Mouse (Mus musculus) kidney, postnatal 4 days (tissue): ENCODE data around the gene Tspan10.

Experiments
- DNase-seq, 2 experiments: peaks; one replicate each; pipeline ENCODE4 v3.0.0; 2021; ENCODE audit warnings: mixed read lengths in 2 of 2

Gene Tspan10

DNA sequence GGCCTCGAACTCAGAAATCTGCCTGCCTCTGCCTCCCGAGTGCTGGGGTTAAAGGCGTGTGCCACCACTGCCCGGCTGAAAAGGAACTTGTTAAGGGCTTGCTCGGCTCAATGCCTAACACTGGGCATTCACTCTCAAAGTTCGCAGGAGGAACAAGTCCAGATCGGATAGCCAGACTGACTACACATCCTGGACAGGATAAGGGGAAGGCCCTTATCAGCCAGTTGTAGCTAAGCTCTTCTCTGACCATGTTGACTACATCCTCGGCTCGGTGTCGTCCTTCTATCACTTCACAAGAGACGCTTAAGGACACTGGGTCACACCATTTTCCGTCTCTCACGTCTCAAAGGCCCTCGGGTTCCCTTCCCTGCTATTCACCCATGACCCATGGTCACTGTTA lies 14.9 kb downstream of the Tspan10 start:
- no peak for DNase-seq

DNA sequence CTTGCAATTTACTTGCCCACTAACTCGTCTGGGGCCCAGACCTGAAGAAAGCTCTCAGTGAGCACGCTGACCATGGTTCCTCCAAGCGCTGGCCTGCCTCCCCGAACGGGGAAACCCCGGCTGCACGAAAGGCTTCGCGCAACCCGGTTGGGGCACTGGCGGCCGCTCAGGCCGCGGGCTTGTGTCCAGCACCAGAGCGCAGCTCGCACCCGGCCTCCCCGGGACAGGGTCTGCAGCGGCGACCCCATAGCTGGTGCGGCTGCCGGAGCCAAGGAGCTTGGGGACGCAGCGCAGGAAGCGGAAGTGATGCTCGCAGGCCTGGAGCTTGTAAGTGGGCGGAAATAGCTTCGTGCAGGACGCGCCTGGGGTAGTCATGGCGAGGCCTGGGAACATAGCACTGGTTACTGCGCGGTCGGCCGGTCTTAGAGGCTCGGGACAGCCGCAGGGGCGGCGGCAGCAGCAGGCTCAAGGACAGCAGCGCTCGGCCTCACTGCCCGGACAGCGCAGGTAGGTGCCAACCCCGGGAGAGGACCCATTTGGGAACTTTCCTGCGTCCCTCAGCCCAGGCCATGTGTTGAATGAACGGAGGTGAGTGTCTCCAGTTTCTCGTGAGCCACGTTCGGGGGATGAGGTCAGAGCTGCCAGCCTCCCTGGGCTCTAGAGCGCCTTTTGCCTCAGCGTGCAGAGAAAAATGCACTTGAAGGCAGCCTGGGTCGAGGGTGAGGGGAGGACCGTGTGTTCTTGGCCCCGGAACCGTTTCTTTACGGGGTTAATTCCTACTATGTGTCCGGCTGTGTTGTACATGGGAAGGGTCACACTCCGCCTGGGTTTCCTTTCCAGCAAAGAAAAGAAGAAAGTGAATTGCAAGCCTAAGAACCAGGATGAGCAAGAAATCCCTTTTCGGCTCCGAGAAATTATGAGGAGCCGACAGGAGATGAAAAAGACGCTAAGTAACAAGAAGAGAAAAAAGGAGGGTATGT lies 15.6 kb downstream of the Tspan10 start, which contains the start of the genes Oxld1 and Ccdc137:
Oxld1 (minus strand) TSS at position 297 of the 980 bp plus-strand sequence.
Ccdc137 (plus strand) TSS at position 344 of the 980 bp plus-strand sequence.
- DNase-seq, result peak; percentile 85 to 90

DNA sequence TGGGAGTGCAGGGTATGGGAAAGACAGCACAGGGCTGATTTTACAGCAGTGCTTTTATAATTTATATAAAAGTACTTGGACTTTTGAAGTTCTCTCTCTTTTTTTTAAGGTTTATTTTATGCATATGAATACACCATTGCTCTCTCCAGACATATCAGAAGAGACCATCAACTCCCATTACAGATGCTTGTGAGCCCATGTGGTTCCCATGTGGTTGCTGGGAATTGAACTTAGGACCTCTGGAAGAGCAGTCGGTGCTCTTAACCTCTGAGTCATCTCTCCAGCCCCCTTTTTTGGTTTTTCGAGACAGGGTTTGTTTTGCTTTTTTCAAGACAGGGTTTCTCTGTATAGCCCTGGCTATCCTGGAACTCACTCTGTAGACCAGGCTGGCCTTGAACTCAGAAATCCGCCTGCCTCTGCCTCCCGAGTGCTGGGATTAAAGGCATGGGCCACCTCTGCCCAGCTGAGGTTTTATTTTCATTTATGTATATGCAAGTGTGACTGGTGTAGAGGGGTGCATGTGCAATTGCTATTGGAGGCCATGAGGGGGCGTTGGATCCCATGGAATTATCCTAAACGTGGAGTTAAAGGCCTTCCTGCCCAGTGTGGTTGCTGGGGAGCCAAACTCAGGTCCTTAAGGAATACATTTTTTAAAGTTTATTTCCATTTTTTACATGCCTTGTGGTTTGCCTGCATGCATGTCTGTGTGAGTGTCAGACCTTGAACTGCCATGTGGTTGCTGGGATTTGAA lies 16.6 kb downstream of the Tspan10 start:
- DNase-seq, result peak in 1 of 2 experiments; percentile 24

DNA sequence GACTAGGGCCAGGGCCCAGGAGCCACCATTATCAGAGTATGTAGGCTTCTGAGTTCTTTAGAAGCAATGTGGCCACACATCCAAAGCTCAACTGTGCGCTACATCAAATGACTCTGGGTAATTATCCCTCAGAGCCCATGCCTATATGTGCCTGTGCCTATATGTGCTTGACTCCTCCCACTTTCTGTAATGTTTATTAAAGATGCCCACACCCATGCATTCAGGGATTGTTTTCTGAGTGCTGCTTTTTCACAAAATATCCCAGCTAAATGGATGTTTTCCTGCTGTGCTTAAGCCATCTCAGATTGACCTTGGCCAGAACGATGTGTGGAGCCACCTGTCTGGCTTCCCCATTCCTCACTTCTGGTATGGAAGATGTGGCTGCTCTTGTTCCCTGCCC lies 21.1 kb downstream of the Tspan10 start:
- no peak for DNase-seq

DNA sequence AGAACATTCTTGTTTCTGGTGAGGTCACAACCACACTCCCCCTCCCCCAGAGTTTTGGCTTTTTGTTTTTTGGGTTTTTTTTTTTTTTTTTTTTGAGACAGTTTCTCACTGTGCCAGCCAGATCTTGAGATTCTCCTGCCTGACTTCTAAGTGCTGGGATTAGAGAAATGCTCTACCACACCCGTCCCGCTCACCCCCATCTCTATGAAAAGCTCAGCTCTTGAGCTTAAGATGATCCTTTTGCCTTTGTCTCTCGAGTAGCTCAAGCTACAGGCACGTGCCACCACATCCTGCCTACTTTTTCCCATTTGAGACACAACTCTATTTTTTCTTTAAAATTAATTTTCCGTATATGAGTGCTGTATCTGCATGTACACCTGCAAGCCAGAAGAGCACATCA lies 21.9 kb downstream of the Tspan10 start:
- no peak for DNase-seq

DNA sequence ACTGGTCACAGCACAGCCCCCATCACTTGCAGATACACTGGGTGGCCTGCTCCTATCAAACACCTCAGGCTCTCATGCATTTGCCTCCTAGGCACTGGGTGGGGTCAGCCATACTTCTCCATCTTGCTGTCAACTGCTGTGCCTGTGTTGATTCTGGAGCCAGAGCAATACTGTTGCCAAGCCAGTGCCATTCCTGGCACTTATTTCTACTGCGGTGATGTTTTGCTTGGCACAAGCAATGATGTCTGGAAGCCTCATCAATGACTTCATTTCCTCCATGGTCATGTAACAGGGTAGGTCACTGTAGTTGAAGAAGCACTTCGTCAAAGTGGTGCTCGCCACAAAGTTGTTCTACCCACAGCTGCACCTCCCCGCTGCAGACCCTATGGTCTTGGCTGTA lies 23.1 kb downstream of the Tspan10 start:
- no peak for DNase-seq

DNA sequence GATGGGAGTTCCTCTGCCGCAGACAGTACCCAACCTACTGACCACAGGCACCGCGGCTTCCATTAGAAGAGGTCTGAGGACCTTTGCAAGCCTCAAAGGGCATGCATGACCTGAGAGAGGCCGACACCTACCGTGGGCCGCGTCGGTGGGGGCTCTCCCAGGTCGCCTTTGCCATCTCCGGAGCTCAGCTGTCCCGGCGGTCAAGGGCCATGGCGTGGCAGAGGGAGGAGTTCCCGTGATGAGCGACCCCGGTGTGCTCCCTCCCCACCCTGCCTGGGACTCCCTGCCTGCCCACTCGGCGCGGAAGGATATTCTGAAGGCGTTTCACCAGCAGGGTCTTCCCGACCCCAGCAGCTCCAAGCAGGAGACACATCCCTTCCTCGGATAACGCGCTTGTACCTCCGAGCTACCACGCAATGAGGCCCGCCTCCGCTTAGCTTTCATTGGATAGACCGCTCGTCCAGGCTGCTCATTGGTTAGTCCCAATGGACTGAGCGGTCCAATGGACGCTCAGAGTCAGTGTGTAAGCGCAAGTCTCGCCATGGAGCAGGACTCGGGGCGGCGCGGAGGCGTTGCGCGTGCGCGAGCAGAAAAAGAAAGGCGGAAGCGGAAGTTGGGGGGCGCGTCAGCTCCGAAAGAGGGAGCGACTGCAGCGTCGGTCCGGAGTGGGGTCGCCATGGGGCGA lies 24.7 kb downstream of the Tspan10 start, which contains the start of gene Arl16:
Arl16 (minus strand) TSS at position 557 of the 685 bp plus-strand sequence.
- peak; percentile 95 to 97 for DNase-seq

DNA sequence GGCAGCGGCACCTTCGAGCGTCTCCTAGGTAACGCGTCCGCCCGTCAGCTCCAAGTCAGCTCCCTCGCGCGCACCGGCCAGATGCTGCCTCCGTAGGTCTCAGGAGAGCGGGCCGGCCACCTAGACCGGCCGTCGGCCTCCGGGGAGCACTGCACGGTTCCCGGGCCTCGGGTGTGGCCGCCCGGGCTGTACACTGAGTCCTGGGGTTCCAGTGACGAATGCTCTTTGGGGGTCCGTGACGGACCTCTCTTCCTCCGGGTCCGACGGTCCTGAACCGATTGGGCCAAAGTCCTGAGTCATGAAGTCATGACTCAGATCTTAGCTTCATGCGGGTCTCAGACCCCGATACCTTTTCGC lies 25.3 kb downstream of the Tspan10 start:
- DNase-seq, result no peak

DNA sequence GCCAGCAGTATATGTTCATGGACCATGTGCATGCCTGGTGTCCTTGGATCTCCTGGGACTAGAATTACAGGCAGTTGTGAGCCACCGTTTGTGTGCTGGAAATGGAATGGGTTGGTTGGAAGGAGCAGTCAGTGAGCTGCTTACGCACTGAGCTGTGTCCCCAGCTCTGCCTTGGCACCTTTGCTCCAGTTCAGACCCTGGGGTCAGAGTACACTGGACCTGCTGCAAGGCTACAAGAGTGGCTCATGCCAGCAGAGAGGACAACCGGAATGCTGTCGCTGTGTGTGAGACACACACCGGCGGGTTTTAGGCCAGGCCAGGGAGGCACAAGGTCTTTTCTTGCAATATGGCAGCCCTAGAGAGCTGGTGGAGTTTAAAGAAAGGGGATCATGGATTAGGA lies 29.6 kb downstream of the Tspan10 start:
- no peak for DNase-seq

DNA sequence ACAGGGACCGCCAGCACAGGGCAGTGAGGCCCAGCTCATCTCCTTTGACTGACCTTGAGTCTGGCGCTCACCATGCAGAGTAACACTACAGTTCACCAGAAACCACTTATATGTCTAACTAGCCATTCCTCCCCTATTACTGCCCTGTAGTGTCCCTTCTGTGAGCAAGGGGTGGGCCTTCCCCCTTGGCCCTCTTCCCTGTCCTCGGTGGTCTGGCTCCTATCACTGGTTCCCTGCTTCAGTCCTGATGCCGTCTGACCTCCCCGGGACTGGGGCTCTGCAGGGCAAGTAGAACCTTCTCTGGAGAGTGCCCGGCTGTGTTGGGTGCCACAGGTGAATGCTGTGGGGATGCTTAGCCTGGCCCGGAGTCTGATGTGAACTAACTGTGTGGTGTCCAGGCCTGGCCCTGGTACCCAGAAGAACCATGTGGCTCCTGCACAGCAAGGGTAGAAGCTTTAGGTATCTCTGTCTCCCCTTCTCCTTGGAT lies 41.0 kb downstream of the Tspan10 start:
- DNase-seq, result no peak

DNA sequence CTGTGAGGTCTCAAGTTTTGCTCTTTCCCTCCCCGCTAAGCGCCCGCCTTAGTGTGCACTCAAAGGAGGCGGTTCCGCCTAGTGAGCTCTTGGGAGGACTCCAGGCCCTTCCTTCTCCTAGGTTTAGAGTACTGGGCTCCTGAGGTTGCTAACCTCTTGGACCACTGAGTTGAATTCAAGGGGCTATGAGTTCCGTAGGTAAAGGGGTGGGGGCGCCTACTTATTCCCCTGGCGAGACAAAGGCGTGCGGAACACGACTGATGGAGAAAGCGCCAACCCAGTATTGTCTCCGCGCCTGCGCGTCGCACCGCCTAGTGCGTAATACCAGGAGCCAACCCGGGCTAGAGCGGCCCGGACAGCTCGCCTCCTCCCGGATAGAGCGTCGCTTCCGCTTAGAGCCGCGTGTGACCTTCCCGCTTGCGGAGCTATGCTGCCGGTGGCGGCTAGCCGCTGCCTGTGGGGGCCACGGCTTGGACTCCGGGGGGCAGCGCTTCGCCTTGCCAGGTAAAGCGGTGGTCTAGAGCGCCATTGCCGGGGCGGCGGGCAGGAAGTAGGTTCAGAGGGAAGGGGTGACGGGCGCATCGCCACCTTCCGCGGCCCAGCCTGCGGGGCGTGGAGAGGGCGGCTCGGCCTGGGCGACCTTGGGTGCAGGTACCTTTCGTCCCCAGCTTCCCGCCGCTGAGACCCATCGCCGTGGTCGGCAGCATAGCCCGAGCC lies 42.0 kb downstream of the Tspan10 start, which contains the start of gene Mrpl12:
Mrpl12 (plus strand) TSS at position 349 of the 717 bp plus-strand sequence.
- peak; percentile 93 to 94 for DNase-seq

DNA sequence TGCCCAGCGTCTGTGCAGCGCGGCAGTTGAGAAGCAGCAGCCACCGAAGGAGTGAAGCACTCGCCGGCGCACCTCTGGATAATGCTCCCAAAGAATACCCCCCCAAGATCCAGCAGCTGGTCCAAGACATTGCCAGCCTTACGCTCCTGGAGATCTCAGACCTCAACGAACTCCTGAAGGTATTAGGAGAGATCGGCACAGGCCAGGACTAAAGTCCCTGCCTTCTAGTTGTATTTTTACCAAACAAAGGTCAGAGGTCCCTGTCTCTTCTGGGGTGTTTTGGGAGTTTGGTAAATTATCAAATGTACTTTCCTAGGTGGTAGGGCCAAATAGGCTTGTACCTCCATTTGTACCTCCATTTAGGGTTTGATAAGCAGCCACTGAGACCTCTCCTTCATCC lies 42.8 kb downstream of the Tspan10 start:
- DNase-seq, result no peak

DNA sequence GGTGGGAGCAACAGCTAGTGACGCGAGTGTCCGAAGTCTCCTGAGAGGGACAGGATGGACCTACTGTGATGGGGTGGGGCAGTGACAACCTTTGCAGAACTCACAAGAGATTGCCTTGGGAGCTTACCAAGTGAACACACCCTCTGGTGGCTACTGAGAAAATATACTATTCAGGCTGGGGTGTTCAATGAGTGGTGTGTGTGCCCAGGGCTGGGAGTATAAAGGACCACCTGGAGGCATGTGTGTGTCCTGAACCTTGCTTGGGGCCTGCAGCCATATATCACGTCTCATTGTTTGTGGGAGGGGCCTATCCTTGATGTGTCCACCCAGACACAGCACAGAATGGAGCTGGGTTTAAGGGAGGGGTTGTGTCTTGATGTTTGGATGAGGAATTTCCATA lies 46.1 kb downstream of the Tspan10 start:
- no peak for DNase-seq

DNA sequence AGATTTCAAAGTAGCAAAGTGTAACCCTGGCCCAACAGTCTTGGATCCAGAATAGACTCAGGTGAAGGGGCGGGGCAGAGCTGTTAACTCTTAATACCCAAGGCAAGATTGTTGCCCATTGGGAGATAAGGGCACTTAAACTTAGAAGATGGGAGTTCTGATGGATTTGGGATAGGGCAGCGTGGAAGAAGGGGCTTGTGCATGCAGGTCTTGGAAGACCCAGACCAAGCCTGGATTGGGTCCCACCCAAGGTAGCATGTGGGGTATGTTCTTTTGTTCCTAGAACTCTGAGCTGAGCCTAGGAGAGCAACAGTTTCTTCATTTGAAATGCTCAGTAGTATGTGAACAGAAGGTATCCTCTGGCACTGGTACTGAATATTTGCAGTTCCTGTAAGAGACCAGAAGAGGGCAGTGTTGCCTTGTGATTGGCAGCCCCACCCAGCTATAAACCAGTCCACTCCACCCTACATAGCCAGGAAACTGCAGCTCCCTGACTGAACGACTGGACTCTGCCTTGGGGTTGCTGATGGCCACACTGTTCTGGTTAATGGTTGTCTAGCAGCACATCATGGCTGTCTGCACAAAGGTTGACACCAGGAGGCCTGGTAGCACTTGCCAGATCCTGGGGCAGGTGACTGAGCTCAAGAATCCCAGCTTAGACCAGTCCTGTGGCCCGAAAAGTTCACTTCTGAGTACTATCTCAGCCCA lies 46.8 kb downstream of the Tspan10 start:
- peak; percentile 66 to 80 for DNase-seq

DNA sequence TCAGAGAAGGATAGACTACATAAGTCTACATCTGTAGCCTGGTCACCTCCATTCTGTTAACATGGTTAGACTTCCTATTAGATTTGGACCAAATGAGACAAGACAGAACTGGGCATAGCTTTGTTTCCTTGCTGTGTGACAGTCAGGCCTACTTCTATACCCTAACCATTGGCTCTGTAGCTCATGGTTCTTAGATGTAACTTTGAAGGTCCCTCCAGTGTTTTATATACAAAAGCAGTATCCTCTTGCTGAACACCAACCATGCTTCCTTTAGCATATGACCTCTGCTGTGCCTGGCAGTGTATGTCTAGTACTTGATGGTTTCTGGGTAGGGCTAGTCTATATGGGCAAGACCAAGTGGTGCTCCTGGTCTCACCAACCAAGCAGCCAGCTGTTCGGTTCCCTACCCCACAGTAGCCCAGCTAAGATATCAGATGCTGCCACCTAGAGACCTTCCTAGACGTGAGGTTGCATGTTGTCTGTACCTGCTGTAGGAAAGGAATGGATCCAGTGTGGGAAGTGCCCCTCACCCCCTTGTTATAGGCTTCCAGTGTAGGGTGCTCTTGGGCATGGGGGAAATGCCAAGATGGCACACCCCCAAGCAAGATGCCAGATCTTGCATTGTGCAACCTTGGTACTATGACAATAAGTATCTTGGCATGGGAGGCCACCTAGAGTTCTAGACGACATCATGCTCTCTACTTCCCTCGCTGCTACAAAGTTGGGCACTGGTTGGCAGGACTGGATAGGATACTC lies 48.0 kb downstream of the Tspan10 start:
- no peak for DNase-seq

DNA sequence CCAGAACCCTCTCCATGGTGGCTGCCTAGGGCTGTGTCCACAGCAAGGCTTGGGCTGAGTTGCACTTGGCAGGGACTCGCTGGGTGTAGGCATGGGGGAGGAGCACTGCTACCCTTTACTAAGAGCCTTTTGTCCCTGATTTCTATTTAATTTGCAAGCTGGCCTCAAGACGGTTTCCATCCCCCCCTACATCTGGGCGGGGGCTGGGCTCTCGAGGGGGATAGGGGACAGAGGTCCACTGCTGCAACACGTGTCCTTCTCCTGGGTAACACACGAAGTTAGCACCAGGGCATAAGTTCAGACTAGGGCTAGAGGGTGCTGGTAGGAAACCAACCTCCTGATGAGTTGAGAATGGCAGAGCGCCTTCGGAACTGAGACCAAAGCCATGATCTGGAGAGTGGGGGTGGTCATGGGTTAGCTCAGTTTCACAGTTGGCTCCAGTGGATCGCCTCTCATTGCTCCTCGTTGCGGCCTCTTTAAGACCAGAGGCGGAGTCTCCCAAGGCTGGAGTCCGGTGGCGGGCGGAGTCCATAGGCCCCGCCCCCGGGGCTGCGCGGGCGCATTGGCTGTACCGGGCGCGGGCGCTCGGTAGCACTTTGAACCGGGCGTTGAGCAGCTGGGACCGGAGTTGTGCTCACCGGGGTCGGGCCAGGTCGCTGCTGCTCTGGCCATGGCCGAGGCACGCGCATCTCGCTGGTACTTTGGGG lies 49.0 kb downstream of the Tspan10 start, which contains the start of gene Slc25a10:
Slc25a10 (plus strand) TSS at position 524 of the 707 bp plus-strand sequence.
- DNase-seq, result peak; percentile 91 to 95

DNA sequence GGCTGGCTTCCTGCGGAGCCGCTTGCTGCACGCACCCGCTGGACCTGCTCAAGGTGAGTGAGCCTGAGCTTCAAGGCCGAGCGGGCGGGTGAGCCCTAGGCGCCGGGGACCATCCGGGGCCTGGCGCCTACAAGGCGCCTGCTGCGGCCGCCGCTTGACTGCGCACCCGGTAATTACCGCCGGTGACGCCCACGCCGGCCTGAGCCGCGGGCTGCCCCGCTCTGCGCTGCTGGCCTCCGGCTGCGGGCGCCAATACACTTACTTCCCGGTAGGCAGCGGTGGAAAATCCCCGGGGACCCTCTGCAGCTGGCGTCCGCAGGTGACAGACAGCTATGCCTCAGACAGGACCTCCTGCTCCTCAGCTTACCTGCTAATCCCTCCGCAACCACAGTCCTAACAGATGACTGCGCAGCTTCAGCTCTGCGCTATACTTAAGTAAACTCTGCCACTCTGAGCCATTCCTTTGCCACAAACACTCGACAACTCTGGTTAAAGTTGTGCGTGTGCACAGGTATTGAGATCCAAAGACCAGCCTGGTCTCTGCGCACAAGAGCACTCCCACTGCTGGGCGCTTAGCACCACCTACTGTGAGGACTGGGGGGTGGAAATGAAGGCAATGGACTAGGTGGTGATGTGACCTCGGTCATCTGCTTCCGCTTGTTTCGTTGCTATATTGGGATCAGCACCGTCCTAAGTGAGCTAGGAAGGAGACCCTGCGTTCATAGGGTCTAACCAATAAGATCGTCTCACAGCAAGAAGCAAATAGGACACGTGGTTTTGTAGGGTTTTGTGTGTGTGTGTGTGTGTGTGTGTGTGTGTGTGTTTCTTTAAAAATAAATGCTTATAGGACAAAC lies 49.8 kb downstream of the Tspan10 start:
- peak; percentile 61 to 72 for DNase-seq

DNA sequence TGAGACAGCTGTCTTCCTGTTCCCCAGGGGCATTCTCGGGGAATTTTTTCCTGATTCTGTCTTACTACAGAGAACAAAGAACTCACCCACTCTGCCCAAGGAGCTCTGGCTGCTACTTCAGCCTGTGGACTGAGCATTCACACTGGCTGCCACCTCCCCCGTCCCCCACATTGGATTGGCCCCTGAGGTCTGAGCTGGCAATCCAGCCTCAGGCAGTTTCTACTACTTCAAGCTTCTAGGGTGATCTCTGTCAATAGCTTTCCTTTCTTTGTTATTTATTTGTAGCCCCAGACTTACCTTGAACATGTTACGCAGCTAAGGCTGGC lies 50.4 kb downstream of the Tspan10 start:
- no peak for DNase-seq

DNA sequence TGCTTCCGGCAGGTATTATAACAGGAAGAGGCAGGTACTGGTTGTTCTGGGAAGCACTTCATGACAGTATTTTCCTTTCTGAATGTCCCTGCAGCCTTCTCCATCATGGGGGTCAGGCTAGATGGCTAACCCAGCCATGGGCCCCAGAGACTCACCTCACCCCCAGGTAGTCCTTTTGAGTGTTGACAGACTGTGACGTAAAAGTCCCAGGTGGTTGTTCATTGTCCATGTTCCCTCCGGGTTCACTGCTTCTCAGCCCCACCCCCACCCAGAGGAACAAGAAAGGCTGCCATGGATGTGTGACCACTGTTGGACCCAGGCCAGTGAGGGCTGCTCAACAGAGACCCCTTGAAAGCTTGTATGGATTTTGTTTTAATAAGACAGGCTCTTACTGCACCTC lies 50.9 kb downstream of the Tspan10 start:
- peak in 1 of 2 experiments; percentile 40 for DNase-seq
